Mouse (Mus musculus): ENCODE data around the gene Uqcc3. TPM values are rescaled to one million over a fixed set of nuclear protein-coding genes. Genes with fewer than 3 reads are reported as not detected.
"Not testable (repeated sequence)": the region's sequence is repeated elsewhere in the genome, so short reads cannot be mapped to it uniquely, and the experiment has no call there.

The Uqcc3 gene
- total RNA-seq, 1 experiment from 2014 or later, result 117 TPM

DNA sequence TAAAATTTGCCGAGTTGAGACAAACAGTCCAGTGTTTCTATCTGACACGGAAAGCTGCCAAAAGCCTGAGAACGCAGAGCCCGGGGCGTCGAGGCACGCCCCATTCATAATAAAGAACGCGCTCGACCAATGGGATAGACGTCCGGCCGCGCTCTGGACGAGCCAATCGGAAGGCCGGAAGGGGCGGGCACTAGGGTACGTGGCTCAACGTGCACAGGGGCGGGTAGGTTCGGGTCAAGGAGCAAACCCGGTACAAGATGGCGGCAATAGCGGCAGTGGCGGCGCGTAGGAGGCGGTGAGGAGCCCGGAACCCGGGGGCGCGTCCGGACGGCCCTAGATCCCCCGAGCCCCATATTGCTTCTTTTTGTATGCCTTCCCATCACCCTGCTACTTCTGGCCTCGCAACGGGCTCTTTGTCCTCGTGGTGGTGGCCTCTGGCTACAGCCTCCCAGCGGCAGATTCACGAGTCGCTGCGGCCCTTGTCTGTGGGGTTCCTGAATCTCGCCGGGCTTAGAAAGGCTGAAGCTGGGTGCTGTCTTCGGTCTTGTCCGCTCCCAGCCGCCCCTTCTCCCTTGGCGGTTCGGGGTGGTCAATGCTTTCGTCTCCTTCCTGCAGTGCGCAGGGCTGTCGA is 17.3 kb upstream of the Uqcc3 start, which contains the start of gene Ganab:
Gene Ganab, plus strand, starts transcription at position 207 of the 631 bp plus-strand sequence.
- ATAC-seq (replicated peaks in 1 of 2; ENCODE audit: insufficient read depth in 1 of 2, low FRiP score in 2 of 2, low TSS enrichment in 1 of 2, low read depth in 1 of 2, poor library complexity in 2 of 2, severe bottlenecking in 2 of 2), result peak; percentile 99

DNA sequence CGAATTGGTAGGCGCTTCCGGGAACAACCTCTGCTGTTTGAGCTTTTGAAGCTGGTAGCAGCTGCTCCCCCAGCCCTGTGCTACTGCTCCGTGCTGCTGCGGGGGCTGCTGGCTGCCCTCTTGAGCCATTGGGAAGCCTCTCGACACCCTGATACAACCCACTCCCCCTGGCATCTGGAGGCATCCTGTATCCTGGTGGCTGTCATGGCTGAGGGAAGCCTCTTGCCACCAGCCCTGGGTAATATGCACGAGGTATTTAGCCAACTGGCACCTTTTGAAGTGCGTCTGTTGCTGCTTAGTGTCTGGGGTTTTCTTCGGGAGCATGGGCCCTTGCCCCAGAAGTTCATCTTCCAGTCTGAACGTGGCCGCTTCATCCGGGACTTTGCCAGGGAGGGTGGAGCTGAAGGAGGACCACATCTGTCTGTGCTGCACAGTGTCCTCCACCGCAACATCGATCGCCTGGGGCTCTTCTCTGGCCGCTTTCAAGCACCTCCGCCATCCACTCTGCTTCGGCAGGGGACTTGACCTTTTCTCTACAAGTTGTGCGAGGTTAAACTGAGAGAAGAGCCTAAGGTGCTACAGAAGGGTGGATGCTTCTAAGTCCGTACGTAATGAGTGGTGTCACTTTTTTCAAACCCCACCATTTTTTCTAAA is 16.6 kb upstream of the Uqcc3 start:
- 0 out of 4 replicates have a peak, but pooled peaks of 1 of the 2 experiments have one; percentile 1 for ATAC-seq (replicated peaks in 1 of 2; ENCODE audit: insufficient read depth in 1 of 2, low FRiP score in 2 of 2, low TSS enrichment in 1 of 2, low read depth in 1 of 2, poor library complexity in 2 of 2, severe bottlenecking in 2 of 2)

DNA sequence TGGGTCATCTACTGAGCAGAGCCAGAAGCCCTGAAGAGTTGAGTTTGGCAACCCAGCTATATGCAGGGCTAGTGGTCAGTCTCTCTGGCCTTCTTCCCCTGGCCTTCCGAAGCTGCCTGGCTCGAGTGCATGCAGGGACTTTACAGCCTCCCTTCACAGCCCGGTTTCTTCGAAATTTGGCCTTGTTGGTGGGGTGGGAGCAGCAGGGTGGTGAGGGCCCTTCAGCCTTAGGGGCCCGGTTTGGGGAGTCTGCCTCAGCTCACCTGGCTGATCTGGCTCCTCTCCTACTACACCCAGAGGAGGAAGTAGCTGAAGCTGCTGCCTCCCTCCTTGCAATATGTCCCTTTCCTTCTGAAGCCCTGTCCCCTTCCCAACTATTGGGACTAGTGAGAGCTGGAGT is 15.5 kb upstream of the Uqcc3 start:
- ATAC-seq (replicated peaks in 1 of 2; ENCODE audit: insufficient read depth in 1 of 2, low FRiP score in 2 of 2, low TSS enrichment in 1 of 2, low read depth in 1 of 2, poor library complexity in 2 of 2, severe bottlenecking in 2 of 2), result not testable (repeated sequence)

DNA sequence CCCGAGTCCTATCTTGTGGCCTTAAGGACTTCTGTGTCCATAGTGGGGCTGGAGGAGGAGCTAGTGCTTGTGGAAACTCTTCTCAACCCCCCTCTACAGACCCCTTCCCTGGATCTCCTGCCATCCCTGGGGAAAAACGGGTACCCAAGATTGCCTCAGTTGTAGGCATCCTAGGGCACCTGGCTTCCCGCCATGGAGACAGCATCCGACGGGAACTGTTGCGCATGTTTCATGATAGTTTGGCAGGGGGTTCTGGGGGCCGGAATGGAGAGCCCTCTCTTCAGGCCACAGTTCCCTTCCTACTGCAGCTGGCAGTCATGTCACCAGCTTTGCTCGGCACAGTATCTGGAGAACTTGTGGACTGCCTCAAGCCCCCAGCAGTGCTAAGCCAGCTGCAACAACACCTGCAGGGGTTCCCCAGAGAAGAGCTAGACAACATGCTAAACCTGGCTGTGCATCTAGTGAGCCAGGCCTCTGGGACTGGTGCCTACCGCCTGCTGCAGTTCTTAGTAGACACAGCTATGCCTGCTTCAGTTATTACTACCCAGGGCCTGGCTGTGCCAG is 14.8 kb upstream of the Uqcc3 start:
- ATAC-seq (replicated peaks in 1 of 2; ENCODE audit: insufficient read depth in 1 of 2, low FRiP score in 2 of 2, low TSS enrichment in 1 of 2, low read depth in 1 of 2, poor library complexity in 2 of 2, severe bottlenecking in 2 of 2), result no peak

DNA sequence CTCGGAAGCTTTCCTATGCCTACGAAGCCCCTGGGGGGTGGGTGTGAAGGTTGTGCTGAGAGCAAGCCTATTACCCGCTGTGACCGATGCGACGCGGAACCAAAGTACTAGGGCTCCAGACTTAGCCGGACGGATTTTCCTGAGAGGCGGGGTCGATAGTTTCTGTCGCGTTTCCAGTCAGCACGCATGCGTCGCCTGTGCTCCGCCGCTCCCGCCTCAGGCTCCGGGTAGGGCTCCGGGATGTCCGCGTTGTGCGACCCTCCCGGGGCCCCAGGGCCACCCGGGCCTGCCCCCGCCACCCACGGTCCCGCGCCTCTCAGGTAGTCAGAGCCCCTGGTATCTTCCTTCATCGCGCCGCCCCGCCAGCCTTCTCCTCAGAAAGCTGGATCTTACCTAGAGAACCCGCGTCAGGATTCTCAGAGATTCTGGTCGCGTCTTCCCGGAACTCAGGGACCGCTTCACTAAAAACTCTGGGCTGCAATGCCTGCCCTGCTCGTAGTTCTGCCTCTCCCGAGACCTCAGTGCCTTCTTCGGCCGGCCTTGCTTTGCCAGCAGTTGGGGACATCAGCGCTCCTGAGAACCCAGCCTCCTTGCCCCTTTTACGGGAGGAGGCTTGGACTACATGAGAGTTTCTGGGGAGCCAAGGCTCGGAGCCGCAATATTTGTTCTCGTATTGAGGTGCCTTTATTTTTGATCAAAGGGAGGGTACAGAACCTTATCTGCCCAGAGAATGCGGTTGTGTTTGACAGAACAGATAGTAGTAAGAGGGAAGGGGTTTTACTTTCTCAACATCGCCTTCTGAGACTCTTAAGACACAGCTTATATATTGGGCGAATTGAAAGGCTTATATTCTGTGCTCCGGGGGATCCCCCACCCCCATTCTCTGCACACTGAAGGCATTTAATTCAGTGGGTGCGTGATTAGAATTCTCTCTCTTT is 12.4 kb upstream of the Uqcc3 start, which contains the start of gene Ints5:
Gene Ints5, plus strand, starts transcription at position 177 of the 938 bp plus-strand sequence.
- ATAC-seq (replicated peaks in 1 of 2; ENCODE audit: insufficient read depth in 1 of 2, low FRiP score in 2 of 2, low TSS enrichment in 1 of 2, low read depth in 1 of 2, poor library complexity in 2 of 2, severe bottlenecking in 2 of 2), result peak; percentile 33 to 50

DNA sequence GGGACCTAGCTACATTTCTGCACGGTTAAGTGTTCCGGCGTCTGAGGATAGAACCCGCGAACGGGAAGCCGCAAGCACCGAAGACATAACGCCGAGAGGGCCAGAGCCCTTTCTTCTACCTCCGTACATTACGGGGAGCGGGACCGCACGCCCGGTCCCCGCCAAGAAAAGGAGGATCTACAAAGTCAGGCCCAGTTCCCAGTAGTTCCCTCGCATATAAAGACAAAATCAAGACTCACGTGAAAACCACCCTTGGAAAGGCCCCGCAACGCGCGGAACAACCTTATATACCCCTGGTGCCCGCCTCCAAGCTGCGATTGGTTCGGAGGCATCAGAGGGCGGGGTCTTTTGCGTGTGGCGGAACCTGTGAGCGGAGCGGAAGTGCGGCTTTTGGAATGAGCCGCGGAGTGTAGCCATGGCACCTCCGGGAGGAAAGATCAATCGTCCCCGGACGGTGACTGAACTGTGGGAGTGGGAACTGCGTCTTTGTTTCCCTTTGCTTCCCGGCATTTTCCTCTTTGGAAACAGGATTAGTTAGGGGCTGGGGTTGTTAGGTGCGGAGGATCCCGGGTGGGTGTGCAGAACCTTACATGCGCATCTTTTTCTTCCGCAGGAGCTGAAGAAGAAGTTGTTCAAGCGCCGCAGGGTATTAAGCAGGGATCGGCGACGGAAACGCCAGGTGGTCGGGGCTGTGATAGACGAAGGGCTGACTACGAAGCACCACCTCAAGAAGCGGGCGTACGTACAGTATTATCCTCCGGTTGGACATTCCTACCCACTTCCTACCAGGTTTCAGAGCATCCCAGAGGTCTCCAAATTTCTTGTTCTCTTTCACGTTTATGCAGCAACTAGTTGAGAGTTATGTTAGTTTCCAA is 8.0 kb upstream of the Uqcc3 start, which contains the start of the genes 1810009A15Rik and Gm49416:
Gene 1810009A15Rik, plus strand, starts transcription at position 343 of the 875 bp plus-strand sequence.
Gene Gm49416, plus strand, starts transcription at position 416 of the 875 bp plus-strand sequence.
- ATAC-seq (replicated peaks in 1 of 2; ENCODE audit: insufficient read depth in 1 of 2, low FRiP score in 2 of 2, low TSS enrichment in 1 of 2, low read depth in 1 of 2, poor library complexity in 2 of 2, severe bottlenecking in 2 of 2), result peak; percentile 96 to 97

DNA sequence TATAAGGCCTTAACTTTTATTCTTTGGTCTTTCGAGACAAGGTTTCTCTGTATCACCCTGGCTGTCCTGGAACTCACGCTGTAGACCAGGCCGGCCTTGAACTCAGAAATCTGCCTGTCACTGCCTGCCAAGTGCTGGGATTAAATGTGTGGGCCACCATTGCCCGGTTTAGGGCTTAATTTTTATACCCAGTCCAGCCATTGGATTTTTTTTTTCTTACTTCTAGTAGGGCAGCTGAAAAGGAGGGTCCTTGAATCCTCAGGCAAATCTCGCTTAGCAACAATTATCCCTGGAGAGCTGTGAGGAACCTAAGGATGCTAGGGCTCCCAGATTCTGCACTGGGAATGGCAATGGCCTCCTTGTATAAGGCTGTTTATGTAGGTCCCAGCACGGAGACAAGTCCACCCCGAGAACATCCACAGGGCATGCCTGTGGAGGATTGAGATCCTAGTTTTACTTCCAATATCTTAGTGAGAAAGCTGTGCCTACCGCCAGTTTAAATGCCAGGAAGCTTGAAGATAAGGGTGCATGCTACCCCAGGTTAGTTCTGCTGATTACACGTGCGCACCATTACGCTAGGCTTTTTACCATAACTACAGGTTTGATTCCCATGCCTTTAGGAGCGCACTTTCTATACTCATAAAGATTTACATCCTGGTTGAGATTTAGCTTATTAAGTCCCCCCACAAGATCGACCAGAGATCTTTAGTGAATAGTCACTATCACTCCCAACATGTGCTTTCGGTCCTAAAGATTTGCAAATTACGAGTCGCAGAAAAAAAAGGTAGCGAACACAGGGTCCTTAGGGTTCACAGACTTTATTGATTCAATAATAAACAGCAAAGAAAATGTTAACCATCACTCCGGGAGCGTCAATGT is 7.1 kb upstream of the Uqcc3 start:
- ATAC-seq (replicated peaks in 1 of 2; ENCODE audit: insufficient read depth in 1 of 2, low FRiP score in 2 of 2, low TSS enrichment in 1 of 2, low read depth in 1 of 2, poor library complexity in 2 of 2, severe bottlenecking in 2 of 2), result no peak

DNA sequence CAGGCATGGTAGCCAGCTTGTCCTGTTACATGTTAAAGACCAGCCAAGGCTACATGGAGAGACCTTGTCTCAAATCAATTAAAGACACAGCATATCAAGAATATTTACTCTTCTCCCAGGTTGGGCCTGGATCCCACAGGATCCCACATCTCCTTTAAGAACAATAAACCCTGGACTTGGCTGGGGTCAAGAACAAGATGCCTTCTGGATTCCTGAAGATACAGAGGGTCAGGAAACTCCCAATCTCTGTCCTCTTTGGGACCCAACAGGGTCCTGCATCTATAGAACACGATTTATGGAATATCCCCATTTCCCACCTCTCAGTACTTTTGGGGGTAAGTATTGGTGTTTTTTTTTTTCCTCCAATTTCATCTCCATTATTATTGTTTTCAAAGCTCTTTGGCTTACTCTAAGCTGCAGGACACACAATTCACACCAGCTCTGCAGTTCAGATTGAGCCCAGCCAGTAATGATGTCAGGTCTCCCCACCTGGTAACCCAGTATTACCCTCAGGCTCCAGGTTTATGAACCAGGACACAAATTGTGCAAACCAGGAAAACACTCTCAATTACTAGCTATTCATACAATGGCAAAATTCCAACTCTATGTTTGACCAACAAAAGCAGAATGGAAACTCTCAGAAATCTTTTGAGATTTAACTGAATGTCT is 6.3 kb upstream of the Uqcc3 start:
- ATAC-seq (replicated peaks in 1 of 2; ENCODE audit: insufficient read depth in 1 of 2, low FRiP score in 2 of 2, low TSS enrichment in 1 of 2, low read depth in 1 of 2, poor library complexity in 2 of 2, severe bottlenecking in 2 of 2), result no peak

DNA sequence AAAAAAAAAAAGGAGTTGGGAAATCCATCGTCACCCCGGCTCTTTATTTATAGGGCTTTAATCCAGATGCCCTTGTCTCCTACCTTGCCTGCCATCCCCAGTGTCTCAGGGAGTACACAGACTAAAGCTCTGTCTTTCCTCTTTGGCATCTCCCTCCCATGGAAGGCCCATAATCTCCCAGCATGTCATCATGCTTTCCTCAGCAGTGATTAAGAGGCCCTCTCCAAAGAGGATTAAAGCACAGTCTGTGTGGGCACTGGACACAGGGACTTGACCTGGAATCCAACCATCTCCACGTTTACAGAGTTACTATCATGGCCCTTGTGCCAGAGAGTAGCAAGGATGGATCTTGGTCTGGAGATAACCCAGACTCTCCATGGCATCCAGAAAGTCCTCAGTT is 2.9 kb upstream of the Uqcc3 start, which contains the start of the genes Lbhd1 and Gm49403:
Gene Lbhd1, plus strand, starts transcription at position 117 of the 400 bp plus-strand sequence.
Gene Gm49403, plus strand, starts transcription at position 315 of the 400 bp plus-strand sequence.
- no peak for ATAC-seq (replicated peaks in 1 of 2; ENCODE audit: insufficient read depth in 1 of 2, low FRiP score in 2 of 2, low TSS enrichment in 1 of 2, low read depth in 1 of 2, poor library complexity in 2 of 2, severe bottlenecking in 2 of 2)

DNA sequence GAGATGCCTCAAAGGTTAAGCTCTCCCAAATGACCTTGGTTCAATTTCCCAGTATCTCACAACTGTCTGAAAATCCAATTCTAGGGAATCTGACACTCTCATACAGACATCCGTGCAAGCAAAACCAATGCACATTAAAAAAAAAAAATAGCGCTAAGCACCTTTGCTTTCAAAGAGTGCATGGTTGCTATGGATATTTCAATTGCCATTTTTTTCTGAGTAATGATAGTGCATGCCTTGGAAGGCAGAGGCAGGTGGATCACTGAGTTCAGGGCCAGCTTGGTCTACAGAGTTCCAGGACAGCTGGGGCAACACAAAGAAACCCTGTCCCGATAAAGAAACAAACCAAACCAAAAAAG is 290 bp upstream of the Uqcc3 start:
- peak; percentile 19 to 28; a peak in 1 of 4 replicates for ATAC-seq (replicated peaks in 1 of 2; ENCODE audit: insufficient read depth in 1 of 2, low FRiP score in 2 of 2, low TSS enrichment in 1 of 2, low read depth in 1 of 2, poor library complexity in 2 of 2, severe bottlenecking in 2 of 2)

DNA sequence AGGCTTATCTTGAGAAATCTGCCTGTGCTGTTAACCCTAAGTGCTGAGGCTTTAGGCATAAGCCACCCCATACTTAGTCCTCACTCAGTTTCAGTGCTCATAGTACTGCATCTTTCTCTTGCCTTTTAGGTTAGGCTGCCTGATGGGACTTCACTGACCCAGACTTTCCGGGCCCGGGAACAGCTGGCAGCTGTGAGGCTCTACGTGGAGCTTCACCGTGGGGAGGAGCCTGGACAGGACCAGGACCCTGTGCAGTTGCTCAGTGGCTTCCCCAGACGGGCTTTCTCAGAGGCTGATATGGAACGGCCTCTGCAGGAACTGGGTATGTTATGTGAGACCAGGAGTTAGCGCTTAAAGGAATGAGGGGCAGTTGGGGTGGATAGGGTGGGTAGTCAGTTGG is 5.7 kb downstream of the Uqcc3 start:
- no peak for ATAC-seq (replicated peaks in 1 of 2; ENCODE audit: insufficient read depth in 1 of 2, low FRiP score in 2 of 2, low TSS enrichment in 1 of 2, low read depth in 1 of 2, poor library complexity in 2 of 2, severe bottlenecking in 2 of 2)

DNA sequence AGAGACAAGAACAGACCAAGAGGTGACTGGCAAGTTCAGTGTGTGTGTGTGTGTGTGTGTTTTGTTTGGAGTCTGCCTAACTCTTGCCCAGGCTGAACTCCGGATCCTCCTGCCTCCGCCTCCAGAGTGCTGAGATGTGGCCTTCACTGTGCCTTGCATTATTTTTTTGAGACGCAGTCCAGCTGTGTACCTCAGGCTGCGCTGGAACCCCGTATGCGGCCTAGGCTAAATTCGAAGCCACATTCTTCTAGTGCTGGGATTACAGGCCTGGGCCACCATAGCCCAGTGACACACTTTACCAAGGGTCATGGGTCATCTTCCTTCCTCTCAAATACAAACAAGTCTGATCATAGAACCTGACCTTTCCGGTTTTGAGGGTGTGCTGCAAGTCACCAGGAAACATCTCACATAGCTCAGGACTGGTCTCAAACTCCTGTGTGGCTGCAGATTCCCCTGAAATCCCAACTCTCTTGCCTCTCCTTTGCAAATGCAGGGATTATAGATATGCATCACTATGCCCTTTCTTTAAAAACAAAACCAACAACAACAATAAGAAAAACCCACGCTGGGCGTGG is 8.4 kb downstream of the Uqcc3 start:
- no peak for ATAC-seq (replicated peaks in 1 of 2; ENCODE audit: insufficient read depth in 1 of 2, low FRiP score in 2 of 2, low TSS enrichment in 1 of 2, low read depth in 1 of 2, poor library complexity in 2 of 2, severe bottlenecking in 2 of 2)

DNA sequence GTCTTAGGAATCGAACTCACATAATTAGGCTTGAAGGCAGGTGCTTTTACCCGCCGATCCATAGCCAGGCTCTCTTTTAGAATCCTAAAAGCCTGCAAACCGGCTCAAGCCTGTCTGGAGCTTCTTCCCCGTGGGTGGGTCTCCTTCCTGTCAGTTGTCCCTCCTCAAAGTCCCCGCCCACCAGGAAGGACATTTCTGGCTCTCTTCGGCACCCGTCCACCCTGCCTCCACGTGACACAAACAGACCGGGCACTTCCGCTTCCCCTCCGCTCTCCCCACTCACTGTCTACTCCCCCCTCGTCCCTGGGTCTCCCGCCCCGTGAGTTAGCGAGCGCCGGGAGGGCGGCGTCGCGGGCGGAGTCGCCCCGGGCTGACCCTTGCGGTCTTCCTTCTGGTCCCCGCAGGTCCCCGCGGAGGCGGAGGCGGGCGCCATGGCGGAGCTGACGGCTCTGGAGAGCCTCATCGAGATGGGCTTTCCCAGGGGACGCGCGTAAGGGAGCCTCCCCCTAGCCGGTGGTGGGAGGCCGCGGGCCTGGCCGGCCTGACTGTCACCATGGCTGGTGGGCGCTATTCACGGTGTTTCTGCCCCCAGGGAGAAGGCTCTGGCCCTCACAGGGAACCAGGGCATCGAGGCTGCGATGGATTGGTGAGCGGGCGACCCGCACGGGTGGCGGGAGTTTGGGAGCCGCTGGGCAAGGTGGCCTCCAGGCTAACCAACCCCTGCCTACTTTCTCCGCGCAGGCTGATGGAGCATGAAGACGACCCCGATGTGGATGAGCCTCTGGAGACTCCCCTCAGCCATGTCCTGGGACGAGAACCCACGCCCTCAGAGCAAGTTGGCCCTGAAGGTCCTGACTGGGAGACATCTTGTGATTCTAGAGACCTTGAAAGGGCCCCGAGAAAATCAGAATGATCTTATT is 9.2 kb downstream of the Uqcc3 start, which contains the start of gene Ubxn1:
Gene Ubxn1, plus strand, starts transcription at position 230 of the 920 bp plus-strand sequence.
- ATAC-seq (replicated peaks in 1 of 2; ENCODE audit: insufficient read depth in 1 of 2, low FRiP score in 2 of 2, low TSS enrichment in 1 of 2, low read depth in 1 of 2, poor library complexity in 2 of 2, severe bottlenecking in 2 of 2), result peak; percentile 98 to 100

DNA sequence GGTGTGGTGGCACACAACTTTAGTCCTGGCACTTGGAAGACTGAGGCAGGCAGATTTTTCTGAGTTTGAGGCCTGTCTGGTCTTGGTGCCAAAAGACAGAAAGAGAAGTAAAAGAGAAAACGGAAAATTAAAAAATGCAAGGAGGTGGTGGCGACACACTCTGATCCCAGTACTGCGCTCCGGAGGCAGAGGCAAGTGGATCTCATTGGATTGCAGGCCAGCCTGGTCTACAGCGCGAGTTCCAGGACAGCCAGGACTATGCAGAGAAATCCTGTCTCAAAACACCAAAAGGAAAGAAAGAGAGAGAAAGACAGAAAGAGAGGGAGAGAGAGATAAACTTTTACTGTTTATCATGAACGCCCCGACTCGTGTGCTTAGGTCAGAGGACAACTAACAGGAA is 9.9 kb downstream of the Uqcc3 start:
- ATAC-seq (replicated peaks in 1 of 2; ENCODE audit: insufficient read depth in 1 of 2, low FRiP score in 2 of 2, low TSS enrichment in 1 of 2, low read depth in 1 of 2, poor library complexity in 2 of 2, severe bottlenecking in 2 of 2), result no peak

All from hematopoietic stem cell, adult 5-6 weeks (primary cell).